Mouse (Mus musculus): Measurements from ENCODE around the gene Xntrpc.

DNA sequence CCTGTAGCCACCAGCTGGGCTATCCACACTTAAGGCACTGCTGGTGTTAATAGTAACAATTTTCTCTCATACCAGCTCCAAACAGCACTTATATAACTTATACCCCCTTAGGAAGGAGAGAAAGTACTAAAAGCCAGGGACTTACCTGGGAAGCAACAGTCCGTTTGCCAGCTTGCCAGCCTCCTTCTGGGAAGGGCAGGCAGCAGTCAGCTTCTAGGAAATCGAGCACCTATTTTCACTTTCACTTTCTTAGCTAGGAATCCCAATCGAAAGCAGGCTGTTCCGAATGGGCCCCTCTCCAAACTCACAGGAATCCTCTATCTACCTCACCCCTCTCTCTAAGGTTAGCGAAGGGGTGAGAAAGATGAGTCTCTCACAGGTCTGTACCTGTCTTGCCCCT, 48.1 kb upstream of the Xntrpc start:
- no peak for TF ChIP-seq POLR2A (IDR thresholded peaks at IDR 0.05; ENCODE audit: borderline replicate concordance, insufficient read depth, low read length)
- no peak for TF ChIP-seq CTCF (IDR thresholded peaks at IDR 0.05; ENCODE audit: borderline replicate concordance, insufficient read depth, low read depth, low read length)

All from cerebellum, adult 2 months (tissue).